Mouse (Mus musculus): ENCODE results near the gene Rnf157.

GRCm38 (mm10) chr11:116296191-116296734 is 116.6 kb downstream of the Rnf157 start:
- TF ChIP-seq CTCF (IDR thresholded peaks at IDR 0.05; ENCODE audit: borderline replicate concordance, insufficient read depth, low read length) = no peak
- no peak for TF ChIP-seq POLR2A (IDR thresholded peaks at IDR 0.05; ENCODE audit: low read depth, low read length)
